Mouse (Mus musculus) left cerebral cortex, postnatal 14 days (tissue): ENCODE measurements around the gene Gm47995. TPM values are rescaled to one million over a fixed set of nuclear protein-coding genes. Genes with fewer than 3 reads are reported as not detected.
A peak's percentile ranks its signal among the peaks of the same experiment; 100 is the strongest.
"Not testable (repeated sequence)": the region's sequence is repeated elsewhere in the genome, so short reads cannot be mapped to it uniquely, and the experiment has no call there.

Experiments
- DNase-seq, 2 experiments: peaks; one replicate each; pipeline ENCODE4 v3.0.0; 2021 to 2022; ENCODE audit warnings: low spot score in 2 of 2, mixed read lengths in 1 of 2
- intact Hi-C: fragments of 180-260 bp; cut with DNase I; formaldehyde crosslinking; loops from one replicate; pipeline ENCODE4 v1.15.1; 2025
- long read RNA-seq, 2 experiments: library from polyadenylated mRNA; stranded (forward); transcript quantifications; one replicate each; pipeline ENCODE4 v2.0.0; 2021
- total RNA-seq, 2 experiments: library from RNA; stranded (reverse); gene quantifications; 2 replicates each; pipeline ENCODE4 v1.2.3; 2021

The Gm47995 gene
- total RNA-seq = not detected
- long read RNA-seq, experiment 1 = 0 reads
- long read RNA-seq, experiment 2 = 0 reads

DNA sequence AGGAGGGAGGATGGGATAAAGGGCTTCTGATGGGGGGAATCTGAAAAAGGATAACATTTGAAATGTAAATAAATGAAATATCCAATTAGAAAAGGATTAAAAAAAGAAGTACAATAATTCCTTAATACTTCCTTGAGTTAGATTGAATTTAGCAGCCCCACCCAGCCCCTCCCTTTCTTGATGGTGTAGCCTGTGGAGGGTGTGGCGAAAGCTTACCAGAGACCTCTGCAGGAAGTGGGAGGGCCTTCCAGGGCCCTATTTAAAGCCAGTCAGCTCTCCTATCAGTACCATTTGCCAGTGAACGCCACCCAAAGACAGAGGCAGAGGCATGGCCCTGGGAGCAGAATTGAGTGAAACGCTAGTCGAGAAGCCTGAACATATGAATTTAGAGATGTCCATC, at the start of gene Gm47995:
Gene Gm47995, plus strand, starts transcription at position 329 of the 400 bp plus-strand sequence.
- intact Hi-C loops, DNase-seq: not testable (repeated sequence)

DNA sequence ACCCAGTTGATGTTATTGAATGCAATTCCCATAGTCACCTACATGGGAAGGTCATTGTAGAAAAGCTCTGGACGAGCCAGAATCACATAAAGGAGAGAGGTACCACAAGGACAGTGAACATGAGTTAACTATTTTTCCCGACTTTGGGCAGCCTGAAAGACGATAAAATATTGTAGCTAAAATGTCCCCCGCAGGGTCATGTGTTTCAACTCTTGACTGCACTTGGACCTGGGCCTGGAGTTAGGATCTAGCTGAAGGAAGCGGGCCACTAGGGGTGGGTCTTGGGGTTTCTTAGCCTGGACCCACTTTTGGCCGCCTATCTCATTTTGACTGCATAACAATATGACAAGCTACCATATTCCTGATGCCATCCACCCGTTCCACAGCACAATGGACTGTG, 48.0 kb upstream of the Gm47995 start:
- no peak for DNase-seq
- intact Hi-C loops = no loop called here

DNA sequence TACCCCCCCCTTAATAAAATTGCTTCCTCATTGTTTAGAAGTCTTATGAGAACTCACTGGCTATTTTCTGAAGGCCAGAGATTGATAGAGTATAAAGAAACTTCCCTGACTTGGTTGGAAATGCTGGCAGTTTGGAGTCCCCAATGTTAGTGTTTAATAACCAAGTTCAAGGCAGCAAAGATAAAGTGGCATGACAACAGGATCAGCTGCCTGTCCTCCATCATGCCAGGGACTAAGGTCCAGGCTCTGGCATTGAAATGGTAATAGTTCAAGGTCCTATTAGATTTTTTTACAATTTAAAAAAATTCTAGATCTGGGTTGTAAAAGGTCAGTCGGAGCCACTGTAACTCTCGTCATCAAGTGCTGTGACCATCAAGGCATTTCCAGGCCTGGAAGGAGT, 47.2 kb upstream of the Gm47995 start:
- DNase-seq = no peak
- intact Hi-C loops = no loop called here

DNA sequence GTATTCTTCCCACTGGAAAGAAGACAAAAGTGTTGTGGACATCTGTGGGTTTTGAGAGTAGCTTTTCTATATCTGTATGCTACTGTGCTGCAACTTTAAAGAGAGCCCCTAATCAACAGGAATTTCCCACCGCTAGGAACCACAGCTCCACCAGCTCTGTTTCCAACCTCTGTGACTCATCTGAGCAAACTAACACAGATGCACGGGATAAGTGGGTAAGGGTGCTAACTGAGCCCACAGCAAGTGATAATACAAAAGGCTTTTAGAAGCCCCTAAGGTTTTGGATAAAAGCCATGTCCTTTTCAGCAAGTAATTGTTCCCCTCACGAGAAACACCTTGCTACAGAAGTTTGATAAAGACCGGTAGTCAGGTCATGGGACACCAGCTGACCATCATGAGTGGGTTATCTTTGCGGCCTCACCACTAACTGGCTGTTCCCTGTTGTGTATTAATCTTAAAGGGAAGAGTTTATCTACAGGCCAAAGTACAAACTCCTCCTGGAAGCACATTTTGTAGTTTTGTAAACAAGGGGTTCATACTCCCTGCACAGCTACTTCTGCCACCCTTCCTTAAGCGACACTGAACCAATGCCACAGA, 45.1 kb upstream of the Gm47995 start:
- no peak for DNase-seq
- intact Hi-C loops = no loop called here

DNA sequence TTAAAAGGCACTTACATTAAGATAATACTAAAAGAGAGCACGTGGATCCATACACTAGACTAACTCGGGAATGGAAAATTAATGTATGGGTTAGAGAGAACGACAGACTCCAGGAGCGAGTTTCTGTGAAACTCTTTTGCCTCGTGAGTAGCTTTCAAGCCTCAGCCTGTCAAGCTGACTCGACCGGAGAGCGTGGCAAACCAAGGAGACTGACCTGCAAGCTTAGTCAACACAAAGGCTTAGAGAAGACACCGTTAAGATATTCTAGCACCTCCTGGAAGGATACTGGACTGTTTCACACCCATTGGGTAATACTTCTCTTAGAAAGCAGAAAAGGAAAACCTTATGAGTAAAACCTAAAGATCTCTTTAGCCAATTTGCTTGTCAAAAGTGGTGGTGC, 44.1 kb upstream of the Gm47995 start:
- intact Hi-C loops, DNase-seq: not testable (repeated sequence)

DNA sequence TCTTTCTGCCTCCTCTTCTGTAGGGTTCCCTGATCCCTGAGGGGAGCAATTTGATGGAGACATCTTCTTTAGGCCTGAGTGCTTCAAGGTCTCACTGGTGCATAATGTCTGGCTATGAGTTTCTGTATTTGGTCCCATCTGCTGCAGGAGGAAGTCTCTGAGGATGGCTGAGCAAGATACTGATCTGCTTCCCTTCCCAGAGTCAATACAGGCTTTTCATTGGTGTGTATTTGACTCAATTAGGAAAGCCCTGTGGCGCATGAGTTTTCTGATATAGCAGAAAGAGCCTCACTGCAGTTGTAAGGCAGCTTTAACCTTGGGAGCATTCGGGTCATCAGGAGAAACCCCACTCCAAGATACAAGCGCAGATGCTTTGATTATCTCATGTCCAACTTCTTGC, 42.1 kb upstream of the Gm47995 start:
- intact Hi-C loops = no loop called here
- DNase-seq = no peak

DNA sequence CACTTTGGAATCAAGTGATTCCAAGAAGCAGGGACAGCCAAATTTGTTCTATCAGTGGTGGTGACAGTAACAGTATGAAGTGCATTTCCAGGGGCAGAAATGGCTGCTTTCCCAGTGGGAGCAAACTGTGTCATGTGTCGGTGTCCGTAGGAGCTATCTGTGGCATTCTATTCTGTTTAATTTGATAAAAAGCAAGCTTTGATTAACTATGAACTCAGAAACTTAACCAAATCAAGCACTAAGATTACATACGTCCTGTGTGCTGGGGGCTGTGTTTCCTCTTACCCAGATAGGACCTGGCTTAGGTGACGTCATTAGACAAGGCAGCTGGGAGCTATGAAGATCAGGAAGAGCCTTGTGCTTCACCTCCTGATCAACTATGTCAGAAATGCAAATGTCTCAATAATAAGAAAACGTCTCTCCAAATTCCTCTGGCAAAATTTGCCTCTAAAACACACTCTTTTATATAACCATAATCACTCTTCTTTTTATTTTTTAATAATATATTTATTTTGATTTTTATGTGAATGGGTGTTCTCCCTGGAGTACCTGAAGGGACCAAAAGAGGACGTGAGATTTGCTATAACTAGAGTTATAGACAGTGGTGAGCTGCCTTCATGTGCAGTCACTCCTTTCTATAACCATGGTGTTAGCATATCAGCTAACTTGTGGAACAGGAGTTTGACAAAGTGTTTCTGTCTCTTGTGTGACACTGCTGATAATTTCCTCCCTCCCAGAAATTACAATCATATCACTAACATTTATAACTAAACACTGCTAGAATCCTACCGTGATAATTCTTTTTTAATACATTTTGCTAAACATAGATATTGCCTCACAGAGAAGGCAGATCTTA, 41.2 kb upstream of the Gm47995 start:
- intact Hi-C loops = no loop called here
- DNase-seq = no peak

DNA sequence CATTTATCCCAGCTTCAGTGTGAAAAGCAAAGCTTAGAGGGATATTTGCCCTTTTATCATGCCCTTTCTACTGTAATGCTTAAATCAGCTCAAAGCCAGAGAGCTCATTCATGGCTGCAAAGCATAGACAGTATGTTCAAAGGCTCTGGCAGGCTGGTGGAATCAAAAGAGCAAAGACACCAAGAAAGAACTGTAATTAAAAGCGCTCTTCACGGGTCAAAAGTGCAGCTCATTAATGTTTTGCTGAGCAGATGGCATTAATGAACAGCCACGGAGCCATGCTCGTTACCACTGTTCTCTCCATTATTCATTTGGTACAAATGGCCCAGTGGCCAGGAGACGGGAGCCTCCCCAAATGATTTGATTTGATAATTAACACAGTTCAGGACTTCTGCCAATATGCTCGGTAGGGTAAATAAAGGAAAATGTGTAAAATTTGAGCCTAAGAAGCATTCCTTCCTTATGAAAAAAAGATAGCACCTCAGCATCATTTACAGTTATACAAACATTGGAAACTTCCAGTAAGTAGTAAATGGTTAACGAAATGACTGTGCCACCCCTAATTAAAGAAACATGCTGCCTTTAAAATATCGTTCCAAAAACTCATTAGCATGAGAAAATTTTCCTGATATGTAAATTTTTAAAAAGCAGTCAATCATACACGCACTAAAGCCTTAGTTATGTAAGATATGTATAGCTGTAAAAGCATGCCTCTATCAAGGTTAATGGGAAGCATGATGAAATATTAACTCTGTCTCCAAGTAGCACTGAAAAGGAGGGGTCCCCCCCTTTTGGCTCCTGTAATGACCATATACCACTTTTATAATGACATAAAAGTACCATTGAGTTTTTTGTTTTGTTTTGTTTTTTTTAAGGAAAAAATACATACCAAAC, 40.0 kb upstream of the Gm47995 start:
- DNase-seq = no peak
- intact Hi-C loops = no loop called here

DNA sequence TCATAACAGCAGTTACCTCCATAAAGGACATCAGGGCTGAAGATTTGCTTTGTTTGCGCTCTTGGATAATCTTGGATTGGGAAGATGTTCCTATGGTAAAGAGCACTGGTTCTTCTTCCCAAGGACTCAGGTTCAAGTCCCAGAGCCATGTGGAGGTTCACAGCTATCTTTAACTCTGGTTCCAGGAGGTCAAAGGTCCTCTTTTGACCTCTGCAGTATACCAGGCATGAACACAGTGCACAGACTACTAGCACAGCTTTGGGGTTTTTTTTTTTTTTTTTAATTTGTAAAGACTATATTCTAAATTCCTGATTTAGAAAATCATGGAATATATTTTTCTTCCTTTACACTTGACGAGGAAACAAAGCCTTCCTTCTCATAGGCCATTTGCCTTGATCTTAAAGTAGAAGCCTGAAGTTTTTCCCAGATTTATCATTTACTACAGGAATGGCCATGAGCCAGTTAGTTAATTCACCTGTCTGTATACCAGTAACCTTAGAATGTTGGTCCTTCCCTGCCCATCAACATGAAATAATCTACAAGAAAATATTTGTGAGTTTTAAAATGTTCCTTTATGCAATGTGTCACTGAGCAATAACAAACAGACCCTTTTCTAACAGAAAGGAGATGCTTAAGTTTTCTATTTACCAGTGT, 39.3 kb upstream of the Gm47995 start:
- no peak for DNase-seq

DNA sequence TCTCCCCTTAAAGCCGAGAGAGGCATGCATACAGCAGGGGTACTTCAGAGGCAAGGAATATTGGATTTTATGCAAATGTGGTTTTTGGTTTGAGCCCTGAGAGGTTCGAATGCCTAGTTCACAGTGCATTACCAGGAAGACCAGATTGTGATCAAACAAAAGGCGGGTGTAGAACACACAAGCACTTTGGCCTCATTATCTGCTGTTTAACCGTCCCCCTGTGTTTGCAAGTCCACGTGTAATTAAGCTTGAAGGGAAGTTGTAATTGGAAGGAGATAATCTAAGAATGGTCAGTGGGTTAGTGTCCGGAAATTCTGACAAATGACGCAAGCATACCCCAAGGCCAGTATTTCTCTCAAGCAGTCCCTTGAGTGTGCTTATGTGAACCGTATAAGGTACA, 32.2 kb upstream of the Gm47995 start:
- intact Hi-C loops = no loop called here
- no peak for DNase-seq

More for the DNA sequence above, 39.3 kb upstream of the Gm47995 start:
- intact Hi-C loops = no loop called here

DNA sequence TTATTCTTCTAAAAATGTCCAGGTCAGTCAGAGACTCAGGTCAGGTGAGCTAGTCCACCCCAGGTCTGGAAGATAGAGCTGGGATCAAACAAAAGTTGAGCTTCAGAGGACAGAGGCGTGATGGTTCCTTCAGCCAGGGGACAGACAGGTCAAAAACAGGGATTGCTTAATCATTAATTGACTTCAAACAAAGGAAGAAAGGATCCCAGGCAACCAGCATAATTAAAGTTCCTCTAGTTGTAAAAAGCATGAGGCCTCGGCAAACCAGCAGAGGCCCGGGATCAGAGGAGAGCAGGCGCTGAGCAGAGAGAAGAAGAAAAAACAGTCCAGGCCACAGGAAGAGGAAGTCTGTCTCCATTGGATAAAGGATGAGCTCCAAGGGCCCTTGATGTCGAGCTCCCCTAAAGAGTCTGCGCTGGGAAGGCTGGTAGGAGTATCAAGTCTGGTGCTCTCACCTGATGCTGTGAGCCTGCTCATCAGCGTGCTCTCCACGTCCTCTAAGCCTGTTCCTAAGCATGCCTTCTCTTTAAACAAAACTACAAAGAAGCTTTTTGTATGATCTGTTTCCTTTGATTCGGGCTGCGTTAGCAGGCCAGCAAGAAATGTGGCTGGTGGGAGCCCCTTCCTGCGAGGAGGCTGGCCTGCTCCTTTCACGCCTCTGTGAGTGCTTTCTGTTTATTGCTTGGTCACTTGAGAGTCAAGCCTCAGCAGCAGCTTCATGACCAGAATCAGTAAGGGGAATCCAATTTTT, 30.8 kb upstream of the Gm47995 start:
- no peak for DNase-seq
- intact Hi-C loops = no loop called here

DNA sequence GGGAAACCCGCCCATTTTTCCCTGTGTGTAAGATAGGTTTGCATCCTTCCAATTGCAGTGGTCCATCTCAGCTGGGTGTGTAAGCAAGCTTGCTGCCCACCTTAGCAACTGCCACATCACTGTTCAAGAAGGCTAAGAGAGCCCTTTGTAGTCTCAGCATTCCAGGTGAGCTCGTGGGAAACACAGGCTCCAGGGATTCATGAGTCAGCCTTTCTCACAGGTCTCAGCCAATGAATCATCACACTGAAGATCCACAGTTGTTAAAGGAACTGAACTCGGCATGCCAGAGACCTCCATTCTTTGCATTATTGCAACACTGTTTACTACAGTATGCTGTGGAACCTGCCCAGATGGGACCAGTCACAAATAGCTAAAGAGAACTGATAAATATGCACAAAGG, 29.6 kb upstream of the Gm47995 start:
- intact Hi-C loops = no loop called here
- DNase-seq = no peak

DNA sequence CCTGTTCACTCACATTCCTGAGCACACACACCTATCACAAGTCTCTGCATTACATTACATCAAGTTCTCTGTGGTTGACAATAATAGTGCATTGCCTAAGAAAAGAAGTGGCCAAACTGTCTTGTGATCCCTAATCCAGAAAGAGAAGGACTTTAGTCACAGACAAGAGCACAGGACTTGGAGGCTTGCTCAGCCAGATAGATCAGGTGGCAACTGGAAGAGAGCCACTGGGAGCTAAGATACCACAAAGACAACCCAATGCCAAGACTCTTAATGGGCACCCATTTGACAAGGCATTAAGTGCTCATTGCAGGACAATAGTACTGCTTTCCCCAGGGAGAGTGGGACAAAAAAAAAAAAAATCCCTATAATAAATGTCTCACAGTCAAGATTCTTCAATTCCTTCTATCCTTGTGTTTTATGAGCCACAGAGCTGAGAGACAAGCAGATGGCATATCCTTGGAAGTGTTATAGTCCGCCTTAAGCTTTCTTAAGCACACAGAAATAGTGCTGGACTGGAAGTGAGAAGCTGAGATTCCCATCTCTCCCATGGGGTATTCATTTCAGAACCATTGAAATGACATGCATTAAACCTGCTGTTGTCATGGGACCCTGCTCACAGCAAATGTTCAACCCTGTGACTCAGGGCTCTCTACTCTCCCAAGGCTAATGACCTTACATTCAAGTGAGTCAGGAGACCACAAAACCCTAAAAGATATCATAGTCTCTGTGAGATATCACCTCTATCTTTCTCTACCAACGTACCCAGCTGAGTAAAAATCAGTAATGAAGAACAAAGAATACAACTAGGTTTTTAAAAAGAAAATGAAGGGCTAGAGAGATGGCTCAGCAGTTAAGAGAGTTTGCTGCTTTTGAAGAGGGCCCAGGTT, 26.4 kb upstream of the Gm47995 start:
- intact Hi-C loops = no loop called here
- DNase-seq = peak in 1 of 2 experiments; percentile 20

DNA sequence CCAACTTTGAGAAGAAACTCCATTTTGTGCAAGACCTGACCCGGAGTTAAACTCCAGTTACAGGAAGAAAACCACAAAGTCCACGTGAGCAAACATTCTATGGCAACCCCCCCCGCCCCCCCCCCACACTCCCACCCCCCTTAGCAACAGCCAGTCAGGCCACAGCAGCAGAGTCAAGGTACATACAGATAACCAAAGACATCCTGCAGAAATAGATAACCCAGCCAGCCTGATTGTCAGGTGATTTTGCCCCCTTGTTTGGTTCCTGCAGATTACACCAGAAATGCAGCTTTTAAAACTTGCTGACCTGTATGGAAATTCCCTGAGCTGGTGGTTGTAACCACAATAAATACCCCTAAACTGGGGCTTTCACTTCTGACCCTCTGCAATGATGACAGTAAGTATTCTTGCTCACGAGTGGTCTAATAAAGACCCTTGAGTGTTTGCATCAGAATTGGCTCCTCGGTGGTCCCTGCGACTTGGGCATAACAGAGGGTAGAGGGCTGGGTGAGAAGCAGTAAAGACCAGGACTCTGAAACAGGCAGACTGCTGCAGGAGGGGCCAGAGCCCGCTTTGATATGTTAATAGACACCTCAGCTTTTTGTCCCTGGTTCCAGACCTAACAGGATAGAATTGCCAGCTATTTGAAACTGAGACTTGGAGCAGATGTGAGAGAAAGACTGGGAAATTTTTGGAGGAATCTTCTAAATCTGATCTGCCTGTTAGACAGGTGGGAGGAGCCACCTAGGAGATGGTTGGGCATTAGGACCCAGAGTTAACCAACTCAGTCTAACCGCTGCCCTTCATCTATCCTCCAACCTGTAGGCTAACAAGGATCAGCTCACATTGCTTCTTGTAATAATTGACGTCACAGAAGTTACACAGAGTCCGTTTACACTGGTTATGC, 21.0 kb upstream of the Gm47995 start:
- peak in 1 of 2 experiments; percentile 25 for DNase-seq
- intact Hi-C loops = no loop called here

DNA sequence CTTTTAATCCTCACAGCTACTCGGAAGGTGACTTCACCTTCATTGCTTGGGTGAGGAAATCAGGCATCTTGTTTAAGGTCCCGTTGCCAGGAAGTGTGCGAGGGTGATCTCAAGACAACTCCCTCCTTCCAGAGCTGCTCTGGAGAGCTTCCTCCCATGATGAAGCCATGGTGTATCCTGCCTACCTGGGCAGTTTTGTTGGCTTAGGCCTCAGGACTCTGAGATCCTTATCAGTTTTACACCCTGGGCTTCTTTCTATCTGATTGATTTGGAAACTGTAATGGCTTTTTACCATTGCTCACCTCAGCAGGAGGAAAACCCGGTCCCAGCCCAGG, 20.3 kb upstream of the Gm47995 start:
- intact Hi-C loops = no loop called here
- DNase-seq = no peak

DNA sequence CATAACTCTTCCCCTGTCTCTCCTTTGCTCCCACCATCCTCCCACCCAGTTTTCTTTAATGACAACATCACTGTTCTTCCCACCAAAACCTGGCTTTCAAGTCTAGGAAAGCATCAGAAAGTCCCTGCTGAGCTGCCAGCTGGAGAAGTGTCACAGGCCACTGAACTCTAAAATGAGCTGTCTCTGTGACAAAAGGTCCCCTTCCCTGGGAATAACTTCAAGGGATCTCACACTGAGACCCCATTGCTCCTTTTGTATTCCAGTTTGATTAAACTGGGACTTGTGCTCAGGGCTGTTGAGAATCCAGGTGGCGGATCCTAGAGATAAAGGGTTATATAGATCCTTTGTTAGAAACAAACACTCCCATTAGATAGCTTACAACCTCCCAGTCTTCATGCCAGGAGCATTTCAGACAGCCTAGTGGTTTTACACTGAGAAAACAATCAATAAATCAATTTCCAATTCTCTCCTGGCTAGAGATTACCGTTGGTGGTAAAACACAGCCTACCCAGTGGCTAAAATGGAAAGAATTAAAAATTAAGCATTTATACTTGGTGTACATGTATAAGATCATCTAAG, 19.7 kb upstream of the Gm47995 start:
- intact Hi-C loops = no loop called here
- DNase-seq = no peak

DNA sequence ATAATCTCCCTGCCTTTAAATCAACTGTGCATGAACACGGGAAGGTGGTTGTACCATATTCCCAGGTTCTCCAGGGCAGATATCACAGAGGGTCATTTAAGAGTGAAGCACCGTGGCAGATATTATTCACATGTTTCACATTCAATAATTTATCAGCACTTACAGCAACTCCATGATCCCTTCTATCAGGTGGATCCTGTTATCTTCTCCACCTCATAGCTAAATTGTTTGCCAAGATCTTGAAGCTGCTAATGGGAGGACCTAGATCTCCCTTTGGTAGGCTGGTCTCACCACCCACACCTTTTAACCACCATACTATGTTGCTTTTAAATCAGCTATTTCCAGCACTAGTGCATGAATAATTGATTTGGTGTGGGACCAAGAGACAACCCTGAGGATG, 18.1 kb upstream of the Gm47995 start:
- DNase-seq = no peak
- intact Hi-C loops = no loop called here
